Mouse (Mus musculus) CH12.LX (cell line): ENCODE results near the gene Pnpla6. TPM values are rescaled to one million over a fixed set of nuclear protein-coding genes. Genes with fewer than 3 reads are reported as not detected.

Experiments used
- DNase-seq: peaks from one replicate; pipeline ENCODE4 v3.0.0-alpha.2; 2013; ENCODE audit errors: extremely low read depth
- H3K27ac ChIP-seq: 2 replicates; pipeline ENCODE4 v1.5.1; 2012; ENCODE audit warnings: low read depth, mild to moderate bottlenecking, control low read depth, moderate library complexity; ENCODE audit not compliant: insufficient read depth
- H3K27me3 ChIP-seq: replicated peaks from 2 replicates; pipeline ENCODE3; 2012; ENCODE audit warnings: inconsistent platforms
- H3K36me3 ChIP-seq, 2 experiments: replicated peaks in 1 of 2; 2 replicates each; pipeline versions ENCODE3 to v1.6.1; 2012; ENCODE audit warnings: inconsistent platforms in 1 of 2, low read length in 1 of 2, mild to moderate bottlenecking in 1 of 2, mixed read lengths in 1 of 2, moderate library complexity in 1 of 2; ENCODE audit not compliant: control insufficient read depth in 1 of 2, insufficient read depth in 1 of 2
- H3K4me1 ChIP-seq, 2 experiments: 2 replicates each; pipeline ENCODE4 v1.6.1; 2012; ENCODE audit warnings: inconsistent platforms in 1 of 2, moderate library complexity in 1 of 2; ENCODE audit not compliant: insufficient read depth in 2 of 2, control insufficient read depth in 1 of 2
- H3K4me2 ChIP-seq: 2 replicates; pipeline ENCODE4 v1.6.1; 2012; ENCODE audit warnings: low read depth, mild to moderate bottlenecking, control low read depth; ENCODE audit not compliant: poor library complexity, insufficient read depth, severe bottlenecking
- H3K4me3 ChIP-seq, 3 experiments: fragments of 150-350 bp in 1 of 3; sonication (generic) in 1 of 3; replicated peaks in 1 of 3; 2 replicates each; pipeline versions ENCODE3 to v1.5.1; 2011 to 2012; ENCODE audit warnings: low read depth in 2 of 3, low read length in 2 of 3, mild to moderate bottlenecking in 2 of 3, moderate library complexity in 2 of 3, control low read depth in 1 of 3, improper control_type of control experiment in 1 of 3, inconsistent platforms in 1 of 3, mixed read lengths in 1 of 3; ENCODE audit not compliant: poor library complexity in 1 of 3
- H3K79me2 ChIP-seq: replicated peaks from 2 replicates; pipeline ENCODE4 v1.6.1; 2012; ENCODE audit warnings: mild to moderate bottlenecking, moderate library complexity; ENCODE audit not compliant: control insufficient read depth, poor library complexity, insufficient read depth, severe bottlenecking; ENCODE audit errors: extremely low read depth
- H3K9ac ChIP-seq: 2 replicates; pipeline ENCODE4 v1.6.1; 2012; ENCODE audit warnings: low read depth, mild to moderate bottlenecking, control low read depth, moderate library complexity; ENCODE audit not compliant: insufficient read depth
- H3K9me3 ChIP-seq: replicated peaks from 2 replicates; pipeline ENCODE3; 2012; ENCODE audit warnings: low read length, inconsistent platforms, mixed read lengths
- BHLHE40 ChIP-seq: IDR thresholded peaks from 2 replicates; pipeline ENCODE4 v1.6.1; 2011; ENCODE audit warnings: mild to moderate bottlenecking, low read depth, low read length, improper control_type of control experiment
- CTCF ChIP-seq, 2 experiments: IDR thresholded peaks in 1 of 2; conservative IDR thresholded peaks in 1 of 2; 2 replicates each; pipeline ENCODE4 v1.5.1; 2011 to 2012; ENCODE audit warnings: low read depth in 2 of 2, low read length in 2 of 2, improper control_type of control experiment in 1 of 2, inconsistent platforms in 1 of 2, mild to moderate bottlenecking in 1 of 2, moderate library complexity in 1 of 2
- E2F4 ChIP-seq: IDR thresholded peaks from 2 replicates; pipeline ENCODE4 v1.6.1; 2011; ENCODE audit warnings: low read depth, low read length, improper control_type of control experiment; ENCODE audit not compliant: insufficient replicate concordance
- ELF1 ChIP-seq: IDR thresholded peaks from 2 replicates; pipeline ENCODE4 v1.6.1; 2014; ENCODE audit warnings: low read depth, mild to moderate bottlenecking, inconsistent platforms, low read length, improper control_type of control experiment
- ETS1 ChIP-seq: conservative IDR thresholded peaks from 2 replicates; pipeline ENCODE4 v1.6.1; 2012; ENCODE audit warnings: low read depth, mild to moderate bottlenecking, inconsistent platforms, low read length, improper control_type of control experiment, moderate library complexity
- GABPA ChIP-seq: IDR thresholded peaks from 2 replicates; pipeline ENCODE4 v1.6.1; 2012; ENCODE audit warnings: low read depth, low read length, improper control_type of control experiment, inconsistent platforms; ENCODE audit not compliant: insufficient replicate concordance
- JUND ChIP-seq: conservative IDR thresholded peaks from 2 replicates; pipeline ENCODE4 v1.6.1; 2011; ENCODE audit warnings: low read depth, low read length, improper control_type of control experiment
- KAT2A ChIP-seq: IDR thresholded peaks from 2 replicates; pipeline ENCODE4 v1.6.1; 2012; ENCODE audit warnings: low read length, improper control_type of control experiment, inconsistent platforms; ENCODE audit not compliant: insufficient replicate concordance
- MAFK ChIP-seq: IDR thresholded peaks from 2 replicates; pipeline ENCODE4 v1.6.1; 2011; ENCODE audit warnings: low read length, improper control_type of control experiment; ENCODE audit not compliant: insufficient replicate concordance
- MAX ChIP-seq: IDR thresholded peaks from 2 replicates; pipeline ENCODE4 v1.6.1; 2011; ENCODE audit warnings: low read length, improper control_type of control experiment
- MEF2A ChIP-seq: IDR thresholded peaks from 2 replicates; pipeline ENCODE4 v1.6.1; 2014; ENCODE audit warnings: low read depth, mild to moderate bottlenecking, inconsistent platforms, low read length, improper control_type of control experiment, borderline replicate concordance
- MXI1 ChIP-seq: IDR thresholded peaks from 2 replicates; pipeline ENCODE4 v1.6.1; 2011; ENCODE audit warnings: mild to moderate bottlenecking, low read depth, low read length, improper control_type of control experiment
- NELFE ChIP-seq: IDR thresholded peaks from 2 replicates; pipeline ENCODE4 v1.6.1; 2011; ENCODE audit warnings: low read depth, low read length, improper control_type of control experiment
- NRF1 ChIP-seq: IDR thresholded peaks from 2 replicates; pipeline ENCODE4 v1.6.1; 2014; ENCODE audit warnings: low read depth, mild to moderate bottlenecking, inconsistent platforms, low read length, improper control_type of control experiment, moderate library complexity
- POLR2A ChIP-seq: IDR thresholded peaks from 2 replicates; pipeline ENCODE4 v1.6.1; 2011; ENCODE audit warnings: low read depth, mild to moderate bottlenecking, improper control_type of control experiment, low read length
- POLR2AphosphoS2 ChIP-seq: IDR thresholded peaks from 2 replicates; pipeline ENCODE4 v1.6.1; 2011; ENCODE audit warnings: low read depth, low read length, improper control_type of control experiment
- SIN3A ChIP-seq: IDR thresholded peaks from 2 replicates; pipeline ENCODE4 v1.6.1; 2012; ENCODE audit warnings: low read length, improper control_type of control experiment, inconsistent platforms
- SMC3 ChIP-seq: IDR thresholded peaks from 2 replicates; pipeline ENCODE4 v1.6.1; 2011; ENCODE audit warnings: low read depth, low read length, improper control_type of control experiment
- TBP ChIP-seq: conservative IDR thresholded peaks from 2 replicates; pipeline ENCODE4 v1.6.1; 2011; ENCODE audit warnings: low read depth, low read length, improper control_type of control experiment
- TCF12 ChIP-seq: IDR thresholded peaks from 2 replicates; pipeline ENCODE4 v1.6.1; 2014; ENCODE audit warnings: low read depth, mild to moderate bottlenecking, inconsistent platforms, low read length, improper control_type of control experiment
- USF1 ChIP-seq: IDR thresholded peaks from 2 replicates; pipeline ENCODE4 v1.6.1; 2014; ENCODE audit warnings: low read depth, mild to moderate bottlenecking, inconsistent platforms, low read length, improper control_type of control experiment
- USF2 ChIP-seq: conservative IDR thresholded peaks from 2 replicates; pipeline ENCODE4 v1.6.1; 2011; ENCODE audit warnings: low read depth, low read length, improper control_type of control experiment
- ZC3H11A ChIP-seq: IDR thresholded peaks from 2 replicates; pipeline ENCODE4 v1.6.1; 2012; ENCODE audit warnings: low read depth, mild to moderate bottlenecking, inconsistent platforms, low read length, improper control_type of control experiment
- ZKSCAN1 ChIP-seq: IDR thresholded peaks from 2 replicates; pipeline ENCODE4 v1.6.1; 2012; ENCODE audit warnings: low read depth, inconsistent platforms, low read length, improper control_type of control experiment, borderline replicate concordance
- ZMIZ1 ChIP-seq: IDR thresholded peaks from 2 replicates; pipeline ENCODE4 v1.6.1; 2012; ENCODE audit warnings: low read depth, mild to moderate bottlenecking, inconsistent platforms, low read length, improper control_type of control experiment
- dilution Hi-C: fragments of 300-500 bp; cut with MboI; formaldehyde crosslinking; loops from 2 replicates; pipeline ENCODE4 v1.14.3; 2020; ENCODE audit warnings: low sequenced_read_pairs; ENCODE audit not compliant: extremely low pct_unique_long_range_greater_than_20kb, extremely low pct_ligation_motif_present
- in situ Hi-C: fragments of 300-500 bp; cut with MboI; formaldehyde crosslinking; loops from 3 replicates; pipeline ENCODE4 v1.14.3; 2019; ENCODE audit warnings: low sequenced_read_pairs, low pct_ligation_motif_present, low pct_unique_long_range_greater_than_20kb, mixed read lengths
- polyA plus RNA-seq: library from polyadenylated mRNA; unstranded; fragments of >175 nt; gene quantifications from 2 replicates; pipeline ENCODE4 v1.2.1, GENCODE M21; 2012; ENCODE audit warnings: low read depth; ENCODE audit not compliant: insufficient read length
- total RNA-seq, 2 experiments: library from RNA; depleted of rRNA; stranded (reverse); fragments of 300-350 nt in 1 of 2; fragments of >200 nt in 1 of 2; gene quantifications; 2 replicates each; pipeline ENCODE4 v1.2.3; 2012 to 2014

Pnpla6 gene
- total and polyA plus RNA-seq, 3 experiments: 12.5 to 39.8 (median 29.6) TPM

DNA sequence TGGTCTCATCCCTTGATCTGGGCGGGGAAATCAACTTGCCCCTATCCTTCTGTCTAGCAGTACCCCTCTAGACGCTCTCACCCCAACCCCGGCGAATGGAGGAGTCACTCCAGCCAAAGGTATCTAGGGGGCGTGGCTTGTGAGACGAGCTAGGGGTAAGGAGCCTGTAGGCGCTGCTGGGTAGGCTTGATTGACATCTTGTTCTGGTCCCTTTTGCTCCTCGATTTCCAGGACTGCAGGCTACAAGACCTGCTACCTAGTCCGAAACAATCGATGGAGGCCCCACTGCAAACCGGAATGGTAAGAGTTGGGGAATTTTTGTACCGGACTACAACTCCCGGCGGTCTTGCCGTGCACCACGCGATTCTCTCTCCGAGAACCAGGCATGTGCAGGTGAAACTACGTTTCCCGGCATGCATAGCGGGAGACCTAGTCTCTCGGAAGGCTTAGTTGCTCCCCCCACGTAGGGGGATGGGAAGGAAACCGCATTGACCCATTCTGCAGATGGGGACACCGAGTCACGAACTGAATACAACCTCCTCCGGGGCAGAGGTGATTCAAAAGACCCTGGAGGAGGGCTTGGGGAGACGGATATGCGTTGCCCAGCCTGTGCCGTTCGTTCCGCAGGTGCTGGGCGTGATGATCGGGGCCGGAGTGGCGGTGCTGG is 1.4 kb downstream of the Pnpla6 start (continued):
- no peak for TF ChIP-seq ZC3H11A
- TF ChIP-seq E2F4: no peak
- TF ChIP-seq NELFE: no peak
- no peak for TF ChIP-seq JUND
- no peak for TF ChIP-seq SMC3
- no peak for TF ChIP-seq MAFK
- no peak for TF ChIP-seq CTCF (conservative IDR thresholded peaks at IDR 0.05 in 1 of 2, IDR thresholded peaks at IDR 0.05 in 1 of 2; ENCODE audit: low read depth in 2 of 2, low read length in 2 of 2)
- peak; percentile 84 for TF ChIP-seq ELF1
- TF ChIP-seq SIN3A: peak; percentile 76
- TF ChIP-seq USF2: no peak
- peak; percentile 53 for TF ChIP-seq TCF12
- peak; percentile 57; the same call in 1 of the 2 replicates for TF ChIP-seq MEF2A
- TF ChIP-seq, all 38 proteins: peak for 21

DNA sequence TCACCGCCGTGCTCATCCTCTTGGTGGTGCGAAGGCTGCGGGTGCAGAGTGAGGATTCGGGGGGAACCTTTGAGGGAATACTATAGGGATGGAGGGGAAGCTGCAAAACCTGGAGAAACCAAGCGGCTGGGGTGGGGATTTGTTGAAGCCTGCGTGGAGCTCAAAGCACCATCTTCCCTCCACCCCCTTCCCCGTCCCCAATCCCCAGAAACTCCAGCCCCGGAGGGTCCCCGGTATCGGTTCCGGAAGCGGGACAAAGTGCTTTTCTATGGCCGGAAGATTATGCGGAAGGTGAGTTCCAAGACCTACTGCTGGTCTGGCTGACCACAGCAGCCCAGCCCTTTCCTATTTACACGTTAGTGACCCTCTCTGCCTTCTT is 1.9 kb downstream of the Pnpla6 start:
- Histone ChIP-seq H3K4me1 (peaks cover 2 to 15% of the 10 kb centered on the region in 2 experiments; a peak in 2 of 4 replicates), H3K79me2 (peaks cover 3% of the 10 kb centered on the region; the same call in 1 of the 2 replicates), H3K4me2 (peak overlapping the region; percentile 49), H3K27me3 (no peaks in the 10 kb centered on the region), H3K9ac (peak overlapping the region; percentile 75), H3K9me3 (no peaks in the 10 kb centered on the region), H3K27ac (peak overlapping the region; percentile 2; the same call in 1 of the 2 replicates), H3K4me3 (peak overlapping the region; percentile 86 to 93 (median 88)), H3K36me3 (peaks cover 38 to 58% of the 10 kb centered on the region in 2 experiments)
- peak; percentile 11 for DNase-seq
- no peak for TF ChIP-seq MXI1
- no peak for TF ChIP-seq NELFE
- TF ChIP-seq TBP: no peak
- TF ChIP-seq ELF1: peak; percentile 6; the same call in 1 of the 2 replicates
- no peak for TF ChIP-seq SMC3
- TF ChIP-seq ETS1: no peak
- TF ChIP-seq ZKSCAN1: no peak
- dilution Hi-C loops (no loop called here), in situ Hi-C loops (no loop called here)

GRCm38 (mm10) chr8:3522007-3522697 is 7.0 kb downstream of the Pnpla6 start:
- no peak for DNase-seq
- Histone ChIP-seq H3K27me3 (no peaks in the 10 kb centered on the region), H3K4me2 (no peak overlapping the region), H3K9me3 (no peaks in the 10 kb centered on the region), H3K9ac (no peak overlapping the region), H3K79me2 (peaks cover 3% of the 10 kb centered on the region; the same call in 1 of the 2 replicates), H3K4me1 (peaks cover 2 to 10% of the 10 kb centered on the region in 2 experiments; a peak in 1 of 4 replicates), H3K36me3 (peaks cover 55 to 74% of the 10 kb centered on the region in 2 experiments)
- dilution Hi-C loops: no loop called here
- TF ChIP-seq E2F4 (no peak), NELFE (no peak), POLR2A (no peak), KAT2A (no peak), ELF1 (no peak), USF1 (no peak), NRF1 (no peak), BHLHE40 (no peak), TBP (no peak), MAX (no peak), CTCF (conservative IDR thresholded peaks at IDR 0.05 in 1 of 2, IDR thresholded peaks at IDR 0.05 in 1 of 2; ENCODE audit: low read depth in 2 of 2, low read length in 2 of 2) (no peak), ZMIZ1 (no peak), GABPA (no peak), POLR2AphosphoS2 (no peak), MXI1 (no peak)
- TF ChIP-seq, all 38 proteins: peak for 0
- in situ Hi-C loops: no loop called here
- no peak overlapping the region for H3K27ac ChIP-seq
- no peak overlapping the region for H3K4me3 ChIP-seq
